Mouse (Mus musculus) lung, embryonic 14.5 days (tissue): Measurements from ENCODE around the gene Tram2. TPM values are rescaled to one million over a fixed set of nuclear protein-coding genes. Genes with fewer than 3 reads are reported as not detected.

Experiments used
- ATAC-seq: fragments of 200-750 bp; cut with Nextera tagmentation; 2 replicates; pipeline ENCODE4 v1.8.0; 2017; ENCODE audit warnings: mild to moderate bottlenecking, moderate TSS enrichment, moderate library complexity; ENCODE audit not compliant: insufficient read depth
- DNase-seq: peaks from one replicate; pipeline ENCODE4 v3.0.0-alpha.2; 2015
- H3K27ac ChIP-seq: fragments of 300-500 bp; sonication (generic); 2 replicates; pipeline ENCODE4 v1.5.1; 2014; ENCODE audit warnings: low read depth, mild to moderate bottlenecking, moderate library complexity
- H3K27me3 ChIP-seq: fragments of 300-500 bp; sonication (generic); 2 replicates; pipeline ENCODE4 v1.6.1; 2014; ENCODE audit warnings: low read length, control low read depth; ENCODE audit not compliant: insufficient read depth
- H3K36me3 ChIP-seq: fragments of 300-500 bp; sonication (generic); 2 replicates; pipeline ENCODE4 v1.6.1; 2014; ENCODE audit warnings: control low read depth; ENCODE audit not compliant: insufficient read depth
- H3K4me1 ChIP-seq: fragments of 300-500 bp; sonication (generic); 2 replicates; pipeline ENCODE4 v1.6.1; 2014; ENCODE audit warnings: antibody characterized with exemption, control low read depth; ENCODE audit not compliant: insufficient read depth
- H3K4me2 ChIP-seq: fragments of 300-500 bp; sonication (generic); 2 replicates; pipeline ENCODE4 v1.6.1; 2014; ENCODE audit warnings: mild to moderate bottlenecking
- H3K4me3 ChIP-seq: fragments of 300-500 bp; sonication (generic); 2 replicates; pipeline ENCODE4 v1.5.1; 2014; ENCODE audit warnings: low read depth, low read length
- H3K9ac ChIP-seq: fragments of 300-500 bp; sonication (generic); 2 replicates; pipeline ENCODE4 v1.6.1; 2014
- H3K9me3 ChIP-seq: fragments of 300-500 bp; sonication (generic); 2 replicates; pipeline ENCODE4 v1.6.1; 2016; ENCODE audit warnings: low read depth, low read length, control low read depth
- CTCF ChIP-seq: IDR thresholded peaks from 2 replicates; pipeline ENCODE4 v1.5.1; 2016; ENCODE audit warnings: antibody characterized with exemption, low read depth
- WGBS: fragments of 180-500 bp; shearing (Covaris S2); extraction: QIAGEN DNeasy Blood & Tissue Kit; methylation state at CpG from one replicate; pipeline ENCODE4 v1.1.7; 2014; 5-methylcytosine and 5-hydroxymethylcytosine counted together
- polyA plus RNA-seq: library from polyadenylated mRNA; unstranded; fragments of >200 nt; fragmentation: Nextera tagmentation; extraction: Ambion mirVana; gene quantifications from 2 replicates; pipeline ENCODE4 v1.2.1, GENCODE M21; 2014

Gene Tram2
- polyA plus RNA-seq = 11.5 and 13.1 TPM in 2 replicates

GRCm38 (mm10) chr1:21079217-21079773 lies at the start of gene Tram2:
Tram2 (minus strand) TSS chr1:21079229.
- Histone ChIP-seq H3K36me3 (no peaks in the 10 kb centered on the region), H3K9me3 (no peaks in the 10 kb centered on the region), H3K4me1 (peaks cover 32% of the 10 kb centered on the region), H3K27me3 (no peaks in the 10 kb centered on the region), H3K4me3 (peak within 1 kb of the TSS; percentile 71), H3K4me2 (peak within 1 kb of the TSS; percentile 67), H3K9ac (peak within 1 kb of the TSS; percentile 72), H3K27ac (peak within 1 kb of the TSS; percentile 94)
- peak; percentile 94 for DNase-seq
- 1% methylated on average over 51 of the region's 52 CpGs for WGBS
- ATAC-seq = peak; percentile 94
- no peak for TF ChIP-seq CTCF

- ATAC-seq (no peak), DNase-seq (no peak)
- H3K4me3 ChIP-seq = no peak overlapping the region
- H3K4me1 ChIP-seq = no peaks in the 10 kb centered on the region
- no peaks in the 10 kb centered on the region for H3K27me3 ChIP-seq
- no peaks in the 10 kb centered on the region for H3K36me3 ChIP-seq
- H3K9me3 ChIP-seq = peaks cover 3% of the 10 kb centered on the region; the same call in 1 of the 2 replicates
- H3K27ac ChIP-seq = no peak overlapping the region
- H3K9ac ChIP-seq = no peak overlapping the region
- no peak for TF ChIP-seq CTCF
- WGBS = 64% methylated on average over 14 of the region's 14 CpGs
- H3K4me2 ChIP-seq = no peak overlapping the region
Observed at GRCm38 (mm10) chr1:21124713-21125336, 45.8 kb upstream of the Tram2 start.

- no peaks in the 10 kb centered on the region; the same call in 1 of the 2 replicates for H3K4me1 ChIP-seq
- WGBS = 77% methylated on average over 4 of the region's 4 CpGs
- ATAC-seq (no peak), DNase-seq (no peak)
- no peak for TF ChIP-seq CTCF
- H3K27ac ChIP-seq = no peak overlapping the region
- no peaks in the 10 kb centered on the region for H3K9me3 ChIP-seq
- H3K27me3 ChIP-seq = no peaks in the 10 kb centered on the region
- H3K4me3 ChIP-seq = no peak overlapping the region
- no peak overlapping the region for H3K9ac ChIP-seq
- no peaks in the 10 kb centered on the region for H3K36me3 ChIP-seq
- H3K4me2 ChIP-seq = no peak overlapping the region
Observed at GRCm38 (mm10) chr1:21103784-21104183, 24.8 kb upstream of the Tram2 start.

GRCm38 (mm10) chr1:21101221-21102006 lies 22.4 kb upstream of the Tram2 start:
- peak; percentile 74 for DNase-seq
- no peaks in the 10 kb centered on the region for H3K9me3 ChIP-seq
- ATAC-seq = no peak
- peak; percentile 80 for TF ChIP-seq CTCF
- H3K4me1 ChIP-seq = no peaks in the 10 kb centered on the region; the same call in 1 of the 2 replicates
- no peaks in the 10 kb centered on the region for H3K36me3 ChIP-seq
- H3K4me2 ChIP-seq = no peak overlapping the region
- no peak overlapping the region for H3K9ac ChIP-seq
- H3K4me3 ChIP-seq = no peak overlapping the region
- WGBS = 37% methylated on average over 15 of the region's 15 CpGs
- H3K27me3 ChIP-seq = no peaks in the 10 kb centered on the region
- H3K27ac ChIP-seq = peak overlapping the region; percentile 12; the same call in 1 of the 2 replicates

GRCm38 (mm10) chr1:21100726-21101125 lies 21.7 kb upstream of the Tram2 start:
- H3K27ac ChIP-seq = no peak overlapping the region

GRCm38 (mm10) chr1:21097001-21097989 lies 18.3 kb upstream of the Tram2 start:
- Histone ChIP-seq H3K9me3 (no peaks in the 10 kb centered on the region), H3K4me1 (no peaks in the 10 kb centered on the region), H3K36me3 (no peaks in the 10 kb centered on the region), H3K27me3 (no peaks in the 10 kb centered on the region), H3K9ac (no peak overlapping the region), H3K4me2 (no peak overlapping the region), H3K27ac (no peak overlapping the region), H3K4me3 (no peak overlapping the region)
- 74% methylated on average over 23 of the region's 23 CpGs for whole genome bisulfite sequencing
- ATAC-seq = no peak
- TF ChIP-seq CTCF = no peak
- DNase-seq = no peak

More at GRCm38 (mm10) chr1:21100726-21101125, 21.7 kb upstream of the Tram2 start:
- H3K9ac ChIP-seq = no peak overlapping the region
- no peaks in the 10 kb centered on the region for H3K27me3 ChIP-seq
- H3K4me2 ChIP-seq = no peak overlapping the region
- H3K9me3 ChIP-seq = no peaks in the 10 kb centered on the region
- ATAC-seq (no peak), DNase-seq (no peak)
- no peaks in the 10 kb centered on the region for H3K36me3 ChIP-seq
- WGBS = 76% methylated on average over 4 of the region's 4 CpGs
- TF ChIP-seq CTCF = no peak
- H3K4me1 ChIP-seq = no peaks in the 10 kb centered on the region; the same call in 1 of the 2 replicates
- H3K4me3 ChIP-seq = no peak overlapping the region
